Mouse (Mus musculus) neural tube, embryonic 10.5 days (tissue): ENCODE data around the gene 1700022I11Rik.
A peak's percentile ranks its signal among the peaks of the same experiment; 100 is the strongest.
"Not testable (repeated sequence)": the region's sequence is repeated elsewhere in the genome, so short reads cannot be mapped to it uniquely, and the experiment has no call there.

Experiments
- DNase-seq: peaks from one replicate; pipeline ENCODE4 v3.0.0-alpha.2; 2017; ENCODE audit warnings: low spot score; ENCODE audit errors: extremely low spot score

Gene 1700022I11Rik

DNA sequence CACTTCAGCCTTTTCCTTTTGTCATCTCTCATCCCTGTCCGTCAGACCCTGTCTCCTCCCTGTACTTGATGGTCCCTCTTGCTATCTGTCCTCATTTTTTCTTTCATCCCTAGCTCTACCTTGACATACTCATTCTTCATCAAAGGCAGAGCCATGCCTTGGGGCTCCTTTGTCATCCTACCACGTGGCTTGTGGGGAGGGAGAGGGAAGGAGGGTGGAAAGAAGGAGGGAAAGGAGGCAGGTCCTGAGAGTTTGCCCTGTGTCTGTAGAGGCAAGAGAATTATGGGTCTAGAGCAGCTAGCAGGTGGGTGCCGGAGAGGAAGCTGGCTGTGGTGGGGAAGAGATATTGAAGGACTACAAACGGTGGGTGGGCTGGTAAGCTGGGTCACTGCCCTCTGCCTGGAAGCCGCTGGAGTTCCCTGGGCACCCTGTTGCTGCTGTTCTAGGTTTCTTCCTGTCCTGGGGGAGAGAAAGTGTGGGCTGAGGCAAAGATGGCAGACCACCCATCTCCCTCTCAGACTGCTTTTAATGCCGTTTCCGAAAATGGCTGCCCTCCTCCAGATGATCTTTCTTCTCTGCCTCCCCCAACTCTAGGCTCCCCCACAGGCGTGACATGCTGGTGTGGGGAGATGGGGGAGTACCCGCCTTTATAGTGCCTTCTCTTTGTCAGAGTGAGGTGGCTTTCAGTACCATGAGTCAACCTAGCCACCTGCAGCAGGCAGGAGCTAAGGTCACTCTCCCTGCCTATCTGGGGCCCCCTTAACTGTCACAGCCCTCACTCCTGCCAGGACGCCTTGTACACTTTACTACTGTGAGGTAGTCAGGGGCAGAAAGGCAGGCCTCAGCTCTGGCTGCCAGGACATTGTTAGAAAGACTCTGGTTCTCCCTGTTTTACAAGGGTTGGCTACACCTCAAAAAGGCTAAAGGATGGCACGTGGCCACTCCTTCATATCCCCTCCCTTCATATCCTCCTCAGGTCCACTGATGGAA is 17.9 kb upstream of the 1700022I11Rik start:
- DNase-seq = no peak

DNA sequence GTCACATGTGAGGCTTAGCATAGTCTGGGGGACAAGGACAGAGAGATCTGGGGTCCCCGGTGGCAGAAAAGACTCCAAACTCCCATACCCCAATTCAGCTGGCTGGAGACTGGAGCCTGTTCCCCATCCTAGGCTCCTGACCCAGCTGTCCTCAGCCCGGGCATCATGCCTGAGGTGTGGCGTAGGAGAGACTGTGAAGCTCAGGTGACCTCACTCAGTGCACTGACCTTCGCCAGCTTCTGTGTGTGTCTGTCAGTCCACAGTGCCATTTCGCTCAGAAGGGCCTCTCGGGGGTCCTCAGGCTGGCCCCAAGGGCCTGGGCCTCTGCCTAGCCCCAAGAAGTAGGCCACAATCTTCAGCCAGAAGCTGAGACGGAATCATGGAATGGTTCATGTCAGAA is 16.8 kb upstream of the 1700022I11Rik start:
- no peak for DNase-seq

DNA sequence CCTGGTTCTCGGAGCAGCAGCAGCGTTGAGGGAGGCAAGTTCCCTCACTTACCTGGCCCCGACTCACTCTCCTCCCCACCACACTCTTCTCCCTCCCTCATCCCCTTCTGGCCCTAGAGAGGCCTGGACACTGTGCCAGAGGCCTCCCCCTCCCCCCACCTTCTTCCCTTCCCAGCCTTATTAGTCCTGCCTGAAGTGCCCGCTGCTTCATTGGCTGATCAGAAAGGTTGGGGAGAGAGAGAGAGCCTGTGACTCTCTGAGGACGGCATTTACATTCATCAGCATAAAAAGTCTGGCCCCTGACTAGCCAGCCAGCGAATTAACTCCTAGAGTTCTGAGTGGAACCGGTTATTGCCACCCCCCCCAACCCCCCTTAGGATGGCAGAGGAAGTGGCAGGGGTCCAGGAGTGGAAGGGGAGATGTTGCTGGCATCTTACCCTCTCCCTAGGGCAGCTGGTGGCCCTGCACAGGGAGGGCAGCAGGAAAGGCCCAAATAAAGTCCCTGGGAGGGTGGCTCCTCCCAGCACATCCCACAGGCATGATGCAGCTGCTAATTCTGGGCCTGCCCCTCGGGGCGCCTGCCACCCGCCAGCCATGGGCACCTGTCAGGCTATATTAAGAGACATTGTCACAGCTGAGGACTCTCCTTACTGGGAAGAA is 15.8 kb upstream of the 1700022I11Rik start:
- DNase-seq = no peak

DNA sequence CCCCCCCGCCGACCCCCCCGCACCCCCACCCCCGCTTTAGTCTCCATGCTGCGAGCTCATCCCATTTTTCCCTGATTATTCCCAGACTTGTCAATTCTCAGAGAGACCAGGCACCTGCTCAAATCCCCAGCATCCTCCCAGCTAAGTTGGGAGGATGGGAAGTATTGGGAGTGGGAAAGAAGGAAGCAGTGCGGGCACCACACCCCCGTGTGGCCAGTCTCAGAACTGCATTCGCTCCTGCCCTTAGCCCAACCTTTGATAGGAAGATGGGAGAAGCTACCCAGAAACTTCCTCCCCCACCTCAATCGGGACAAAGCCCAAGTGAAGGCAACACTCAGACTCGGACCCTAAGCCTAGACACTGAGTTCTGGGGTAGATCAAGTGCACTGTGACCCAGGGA is 15.1 kb upstream of the 1700022I11Rik start:
- DNase-seq = peak; percentile 75

DNA sequence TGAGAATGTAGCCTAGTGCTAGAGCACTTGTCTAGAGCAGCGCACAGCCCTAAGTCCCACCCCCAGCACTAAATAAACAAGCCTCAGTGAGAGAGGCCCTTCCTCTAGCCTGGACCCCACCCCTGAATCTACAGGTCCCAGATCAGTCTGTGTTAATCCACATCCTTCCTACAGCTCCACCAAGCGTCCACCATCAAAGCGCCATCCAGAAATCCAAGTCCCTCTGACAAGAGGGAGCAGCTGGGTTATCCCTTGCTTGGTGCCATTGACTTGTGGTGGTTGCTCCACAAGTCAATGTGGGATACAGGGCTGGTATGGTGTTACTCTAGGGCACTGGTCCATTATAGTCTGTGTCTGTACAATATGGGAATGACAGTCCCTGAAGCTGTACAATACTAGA is 14.2 kb upstream of the 1700022I11Rik start:
- no peak for DNase-seq

DNA sequence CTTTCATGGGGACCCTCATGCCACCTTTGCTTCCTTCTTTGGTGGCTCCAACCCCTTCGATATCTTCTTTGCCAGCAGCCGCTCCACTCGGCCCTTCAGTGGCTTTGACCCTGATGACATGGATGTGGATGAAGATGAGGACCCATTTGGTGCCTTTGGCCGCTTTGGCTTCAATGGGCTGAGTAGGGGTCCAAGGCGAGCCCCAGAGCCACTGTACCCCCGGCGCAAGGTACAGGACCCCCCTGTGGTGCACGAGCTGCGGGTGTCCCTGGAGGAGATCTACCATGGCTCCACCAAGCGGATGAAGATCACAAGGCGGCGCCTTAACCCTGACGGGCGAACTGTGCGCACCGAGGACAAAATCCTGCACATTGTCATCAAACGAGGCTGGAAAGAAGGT is 12.8 kb upstream of the 1700022I11Rik start:
- no peak for DNase-seq

DNA sequence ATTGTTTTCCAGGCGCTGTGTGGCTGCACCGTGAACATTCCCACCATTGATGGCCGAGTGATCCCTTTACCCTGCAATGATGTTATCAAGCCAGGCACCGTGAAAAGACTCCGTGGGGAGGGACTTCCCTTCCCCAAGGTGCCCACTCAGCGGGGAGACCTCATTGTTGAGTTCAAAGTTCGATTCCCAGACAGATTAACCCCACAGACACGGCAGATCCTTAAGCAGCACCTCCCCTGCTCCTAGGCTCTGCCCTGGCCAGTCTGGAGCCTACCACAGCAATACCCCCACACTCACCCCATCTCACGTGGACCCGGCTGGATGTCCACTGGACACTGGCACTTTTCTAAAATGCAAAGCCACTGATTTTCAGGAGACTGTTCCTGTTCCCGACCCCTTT is 12.1 kb upstream of the 1700022I11Rik start:
- no peak for DNase-seq

DNA sequence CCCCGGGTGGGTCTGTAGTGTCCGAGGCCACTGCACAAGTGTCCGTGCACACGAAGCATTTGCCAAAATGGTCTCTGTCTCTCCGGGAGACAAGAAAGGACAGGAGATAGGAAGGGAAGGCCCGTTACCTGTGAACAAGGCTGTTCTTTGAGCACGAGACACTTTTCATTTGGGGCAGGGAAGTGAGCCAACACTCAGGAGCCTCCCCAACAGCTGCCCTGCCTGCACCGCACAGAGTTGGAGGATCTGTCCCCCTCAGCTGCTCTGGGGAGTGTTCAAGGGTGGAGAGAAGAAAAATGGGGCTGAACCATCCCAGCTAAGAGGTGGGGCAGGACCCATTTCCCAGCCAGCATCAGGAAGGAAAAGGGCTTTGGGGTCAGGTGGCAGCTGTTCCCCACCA is 11.4 kb upstream of the 1700022I11Rik start:
- DNase-seq = no peak

DNA sequence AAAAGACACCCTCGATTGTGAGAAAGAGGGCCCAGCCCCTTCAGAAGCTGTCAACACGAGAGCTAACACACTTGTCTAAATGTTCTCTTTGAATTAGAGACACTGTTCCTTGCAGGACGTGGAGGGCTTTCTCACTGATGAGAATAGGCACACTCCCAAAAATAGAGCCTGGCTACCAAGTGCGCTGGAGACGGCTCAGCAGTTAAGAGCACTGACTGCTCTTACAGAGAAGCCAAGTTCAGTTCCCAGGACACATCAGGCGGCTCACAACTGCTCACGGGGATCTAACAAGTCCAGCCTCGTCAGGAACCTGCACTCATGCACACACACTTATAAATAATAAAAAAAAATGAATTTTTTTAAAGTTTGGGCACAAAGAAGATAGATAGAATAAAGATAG is 10.5 kb upstream of the 1700022I11Rik start:
- DNase-seq = no peak

DNA sequence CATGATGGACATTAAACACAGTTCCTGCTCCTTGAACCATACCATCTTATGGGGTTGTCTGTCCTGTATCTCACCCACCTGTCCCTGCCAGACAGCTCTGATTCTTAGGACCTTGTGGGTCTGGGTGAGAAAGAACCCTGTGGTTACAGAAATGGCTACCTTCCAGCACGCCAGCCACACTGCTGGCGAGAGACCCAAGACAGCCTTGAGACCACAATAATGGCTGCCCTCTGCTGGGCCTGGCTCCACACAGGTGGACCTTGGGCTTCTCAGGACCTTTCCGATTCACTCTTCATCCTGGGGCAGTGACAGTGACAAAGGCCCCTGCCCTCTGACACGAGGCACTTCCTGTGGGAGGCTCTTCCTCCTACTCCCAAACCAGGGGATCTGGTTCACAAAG is 10.0 kb upstream of the 1700022I11Rik start:
- no peak for DNase-seq

DNA sequence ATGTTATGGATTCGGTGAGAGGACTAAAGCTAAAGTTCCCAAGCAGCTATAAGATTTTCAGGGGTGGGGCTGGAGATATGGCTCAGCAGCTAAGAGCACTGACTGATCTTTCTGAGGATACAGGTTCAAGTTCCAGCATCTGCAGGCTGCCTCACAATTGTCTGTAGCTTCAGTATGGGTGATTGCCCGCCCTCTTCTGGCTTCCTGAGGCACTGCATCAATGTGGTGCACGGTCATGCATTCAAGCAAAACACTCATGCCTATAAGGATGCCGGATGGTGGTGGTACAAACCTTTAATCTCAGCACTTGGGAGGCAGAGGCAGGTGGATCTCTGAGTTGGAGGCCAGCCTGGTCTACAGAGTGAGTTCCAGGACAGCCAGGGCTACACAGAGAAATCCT is 7.8 kb upstream of the 1700022I11Rik start:
- DNase-seq = peak; percentile 57

DNA sequence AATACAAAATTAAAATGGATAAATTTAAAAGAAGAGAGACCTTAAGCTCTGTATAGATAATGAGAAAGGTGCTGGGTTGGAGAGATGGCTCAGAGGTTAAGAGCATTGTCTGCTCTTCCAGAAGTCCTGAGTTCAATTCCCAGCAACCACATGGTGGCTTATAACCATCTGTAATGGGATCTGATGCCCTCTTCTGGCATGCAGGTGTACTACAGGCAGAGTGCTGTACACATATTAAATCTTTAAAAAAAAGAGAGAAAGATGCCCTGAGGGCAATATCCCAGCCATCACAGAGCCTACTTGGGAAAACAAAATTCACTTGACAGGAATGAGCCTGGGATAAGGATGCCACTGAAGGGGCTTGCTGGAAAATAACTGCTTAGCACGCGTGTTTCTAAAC is 5.9 kb upstream of the 1700022I11Rik start:
- DNase-seq = no peak

DNA sequence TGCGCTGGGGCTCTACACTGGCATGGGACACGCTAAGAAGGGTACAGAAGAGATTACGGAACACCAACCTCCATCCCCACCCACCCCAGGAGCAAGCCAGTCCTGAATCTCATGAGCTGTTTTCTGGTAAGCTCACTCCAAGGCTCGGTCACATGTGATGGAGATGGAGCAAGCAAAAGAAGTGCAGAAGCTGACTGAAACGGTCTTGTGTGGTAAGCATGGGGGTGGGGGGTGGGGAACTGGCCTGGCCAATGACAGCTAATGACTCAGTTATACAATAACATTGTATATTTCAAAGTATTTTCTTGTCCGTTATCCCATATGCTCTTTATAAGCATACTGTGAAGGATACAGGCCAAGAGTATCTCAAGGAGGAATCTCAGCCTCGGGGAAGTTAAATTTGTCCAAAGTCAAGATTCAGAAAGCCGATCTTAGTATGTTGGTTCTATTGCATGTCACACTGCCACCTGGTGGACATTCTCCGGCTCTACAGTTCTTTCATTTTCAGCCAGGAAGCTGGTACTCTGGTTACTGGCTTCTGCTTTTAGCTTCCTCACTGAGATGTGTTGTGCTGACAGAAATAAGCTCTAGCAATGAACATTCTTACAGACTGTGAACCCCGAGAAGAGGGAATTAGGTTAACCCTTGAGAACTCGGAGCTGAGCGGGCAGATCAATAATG is 4.2 kb upstream of the 1700022I11Rik start:
- DNase-seq = peak; percentile 44

DNA sequence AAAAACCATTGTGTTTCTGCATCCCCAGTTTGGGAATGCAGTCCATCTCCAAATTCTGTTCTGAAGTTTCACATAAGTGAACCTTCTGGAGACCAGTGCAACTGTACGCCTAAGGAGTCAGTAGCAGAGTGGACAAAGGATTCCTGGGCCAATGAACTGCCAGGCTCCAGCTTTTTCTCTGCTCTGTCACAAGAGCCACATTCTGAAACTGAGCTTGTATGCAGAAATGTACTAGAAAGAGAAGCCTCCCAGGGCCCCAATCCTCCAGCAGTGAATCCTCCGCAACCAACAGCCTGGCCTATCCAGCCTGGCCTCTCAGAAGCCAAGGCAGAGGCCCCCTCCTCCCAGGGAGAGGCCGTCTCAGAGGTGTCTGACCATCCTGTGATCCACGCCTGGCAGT is 3.5 kb downstream of the 1700022I11Rik start:
- DNase-seq = no peak

DNA sequence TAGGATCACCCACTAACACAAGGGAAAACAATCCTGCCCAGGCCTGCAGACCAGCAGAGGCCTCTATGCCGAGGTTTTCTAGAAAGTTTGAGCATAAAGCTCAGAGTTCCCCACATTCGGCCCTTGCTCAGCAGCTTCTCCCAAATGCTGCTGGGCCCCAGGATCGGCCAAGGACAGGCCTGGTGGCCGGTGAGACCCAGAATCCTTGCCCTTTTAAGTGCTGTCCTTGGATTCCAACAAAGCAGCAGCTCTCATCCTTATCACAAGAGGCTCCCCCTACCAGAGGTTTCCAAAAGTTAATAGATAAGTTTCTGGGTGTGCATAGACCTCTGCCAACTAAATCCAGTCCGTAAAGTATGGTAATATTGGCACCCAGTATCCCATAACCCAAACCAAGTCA is 4.5 kb downstream of the 1700022I11Rik start:
- no peak for DNase-seq

DNA sequence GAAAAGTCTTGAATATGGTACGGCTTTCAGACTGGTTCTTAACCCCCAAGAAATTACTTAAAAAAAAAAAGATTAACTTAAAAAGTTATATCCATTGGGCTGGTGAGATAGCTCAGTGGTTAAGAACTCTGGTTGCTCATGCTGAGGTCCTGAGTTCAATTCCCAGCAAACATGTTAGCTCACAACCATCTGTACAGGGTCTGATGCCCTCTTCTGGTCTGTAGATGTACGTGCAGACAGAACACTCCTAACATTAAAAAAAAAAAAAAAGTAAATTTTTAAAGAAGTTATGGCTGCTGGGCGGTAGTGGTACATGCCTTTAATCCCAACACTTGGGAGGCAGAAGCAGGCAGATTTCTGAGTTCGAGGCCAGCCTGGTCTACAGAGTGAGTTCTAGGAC is 8.7 kb downstream of the 1700022I11Rik start:
- no peak for DNase-seq

DNA sequence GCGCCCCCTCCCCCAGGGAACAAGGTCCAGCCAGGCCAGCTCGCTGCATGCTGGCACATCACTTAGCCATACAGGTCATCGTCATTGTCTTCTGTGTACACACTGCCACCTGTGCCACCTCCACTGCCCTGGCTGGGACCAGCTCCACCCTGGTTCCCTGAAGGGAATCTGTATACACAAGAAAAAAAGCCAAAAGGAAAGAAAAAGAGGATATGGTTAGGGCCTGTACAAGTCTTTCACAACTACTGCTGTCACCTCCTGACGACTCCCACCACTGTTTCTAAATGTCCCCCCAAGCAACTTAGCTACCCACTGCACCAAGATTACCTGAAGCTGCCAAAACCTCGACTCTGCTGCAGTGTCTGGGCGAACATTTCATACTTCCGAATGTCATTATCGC is 11.1 kb downstream of the 1700022I11Rik start:
- not testable (repeated sequence) for DNase-seq

DNA sequence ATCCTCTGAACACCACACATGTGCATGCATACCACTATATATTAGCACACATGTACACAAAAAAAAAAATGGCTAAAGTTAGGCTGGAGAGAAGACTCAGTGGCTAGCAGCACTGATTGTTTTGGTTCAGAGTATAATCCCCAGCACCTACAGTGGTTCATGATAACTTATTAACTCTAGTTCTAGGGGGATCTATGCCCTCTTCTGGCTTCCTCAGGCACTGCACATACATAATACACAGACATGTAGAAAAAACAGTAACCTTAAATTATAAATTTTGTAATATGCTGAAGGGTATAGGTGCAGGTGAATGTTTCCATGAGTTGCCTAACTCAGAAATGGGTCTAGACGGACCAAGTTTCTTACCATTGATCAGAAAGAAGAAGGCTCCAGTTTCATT is 18.9 kb downstream of the 1700022I11Rik start:
- no peak for DNase-seq

DNA sequence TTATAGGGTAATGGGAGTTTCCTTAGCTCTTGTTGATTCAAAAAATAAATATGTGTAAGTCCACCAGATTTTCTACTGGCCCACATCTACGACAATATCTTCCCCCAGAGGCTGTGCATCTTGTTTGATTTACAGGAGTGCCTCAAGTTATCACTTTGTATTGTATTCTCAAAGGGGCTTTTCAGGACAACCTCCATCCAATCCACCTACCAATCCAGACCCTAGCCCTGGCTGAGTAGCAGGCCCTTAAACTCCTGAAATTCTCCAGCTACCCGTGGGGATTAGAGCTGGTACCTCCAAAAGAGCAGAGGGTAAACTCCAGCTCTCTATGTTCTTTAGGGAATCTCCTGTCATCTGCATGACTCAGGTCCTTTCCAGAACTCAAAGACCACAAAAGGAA is 28.6 kb downstream of the 1700022I11Rik start:
- no peak for DNase-seq

DNA sequence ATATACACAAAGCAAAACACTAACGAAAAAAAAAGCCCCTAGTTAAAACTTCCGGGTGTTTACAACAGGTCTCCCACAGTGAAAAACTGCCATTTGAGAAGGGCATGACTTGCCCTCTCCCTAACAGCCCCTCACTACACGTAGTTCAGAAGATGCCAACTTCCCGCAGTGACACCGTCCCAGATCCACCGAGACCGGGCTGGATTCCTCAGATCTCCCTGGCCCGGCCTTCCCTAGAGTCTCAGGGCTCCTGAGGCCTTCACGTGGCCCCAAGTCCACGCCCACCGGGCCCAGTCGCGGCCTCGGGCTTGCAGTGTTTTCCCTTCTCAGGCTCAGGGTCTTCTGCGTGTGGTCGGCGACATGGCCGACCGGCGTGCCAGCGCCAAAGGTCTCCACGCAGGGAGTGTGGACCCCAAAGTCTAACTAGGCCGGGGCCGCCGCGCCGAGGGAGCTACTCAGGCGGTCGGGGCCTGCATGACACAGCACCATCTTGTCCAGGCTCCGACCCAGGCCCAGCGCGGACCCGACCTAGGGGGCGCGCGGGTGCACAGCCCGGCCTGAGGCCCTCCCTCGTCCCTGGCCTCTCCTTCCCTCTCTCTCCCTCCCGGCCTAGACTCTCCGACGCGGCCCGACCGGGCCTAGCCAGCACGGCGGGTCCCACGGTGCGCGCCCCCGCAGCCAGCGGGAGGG is 30.2 kb downstream of the 1700022I11Rik start:
- DNase-seq = peak; percentile 88

DNA sequence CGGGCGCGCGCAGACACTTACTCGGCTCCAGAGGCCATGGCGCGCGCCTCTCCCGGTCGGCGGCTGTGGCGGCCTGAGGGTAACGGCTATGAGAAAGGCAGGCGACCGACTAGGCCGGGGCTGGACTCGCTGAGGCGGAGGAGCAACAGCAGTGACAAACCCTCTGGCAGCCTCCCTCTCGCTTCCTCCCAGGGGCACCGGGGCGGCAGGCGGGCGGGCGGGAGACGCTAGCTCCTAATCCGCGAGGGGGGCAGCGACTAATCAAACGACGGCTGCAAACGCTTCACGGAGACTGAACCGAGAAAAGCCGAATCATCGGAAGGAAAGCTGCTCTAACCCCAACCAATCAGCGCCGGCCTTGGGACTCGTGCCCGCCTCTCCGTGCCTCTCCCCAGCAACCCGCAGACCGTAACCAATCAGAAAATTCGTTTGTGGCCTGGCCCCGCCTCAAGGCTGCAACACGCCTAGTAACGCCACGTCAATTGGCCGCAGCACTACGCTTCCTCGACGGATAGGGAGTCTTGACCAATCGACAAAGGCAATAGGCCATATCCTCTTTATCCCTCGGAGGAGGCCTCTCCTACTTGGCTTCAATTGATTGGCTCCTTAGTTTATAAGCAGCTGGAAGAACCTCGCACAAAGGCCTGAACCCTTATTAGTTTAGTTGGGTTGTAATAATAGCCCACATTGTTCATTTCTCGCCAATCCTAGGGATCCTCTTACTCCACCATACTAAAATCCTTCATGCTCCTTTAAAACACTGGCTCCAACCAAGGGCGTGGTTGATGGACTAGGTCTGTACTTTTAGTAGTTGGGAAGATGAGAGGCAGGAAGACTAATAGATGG is 31.0 kb downstream of the 1700022I11Rik start, which contains the start of gene Vcp:
Vcp (minus strand) TSS at position 367 of the 846 bp plus-strand sequence.
- peak; percentile 97 for DNase-seq
